Mouse (Mus musculus) intestine, postnatal 0 days (tissue): ENCODE measurements around the gene Dlst. TPM values are rescaled to one million over a fixed set of nuclear protein-coding genes. Genes with fewer than 3 reads are reported as not detected.

Source experiments
- ATAC-seq: fragments of 200-750 bp; cut with Nextera tagmentation; 2 replicates; pipeline ENCODE4 v1.8.0; 2017; ENCODE audit warnings: mild to moderate bottlenecking, moderate TSS enrichment, moderate library complexity
- H3K27ac ChIP-seq: fragments of 300-500 bp; sonication (generic); 2 replicates; pipeline ENCODE4 v1.5.1; 2014; ENCODE audit warnings: mild to moderate bottlenecking, low read depth, low read length, moderate library complexity
- H3K27me3 ChIP-seq: fragments of 300-500 bp; sonication (generic); replicated peaks from 2 replicates; pipeline ENCODE4 v1.6.1; 2014; ENCODE audit warnings: low read length, mixed read lengths; ENCODE audit not compliant: control insufficient read depth, insufficient read depth
- H3K36me3 ChIP-seq: fragments of 300-500 bp; sonication (generic); 2 replicates; pipeline ENCODE4 v1.6.1; 2014; ENCODE audit warnings: mild to moderate bottlenecking, moderate library complexity; ENCODE audit not compliant: control insufficient read depth, insufficient read depth
- H3K4me1 ChIP-seq: fragments of 300-500 bp; sonication (generic); replicated peaks from 2 replicates; pipeline ENCODE4 v1.6.1; 2014; ENCODE audit warnings: antibody characterized with exemption, low read length, mixed read lengths; ENCODE audit not compliant: control insufficient read depth, insufficient read depth
- H3K4me2 ChIP-seq: fragments of 300-500 bp; sonication (generic); replicated peaks from 2 replicates; pipeline ENCODE4 v1.6.1; 2014; ENCODE audit warnings: low read depth, mild to moderate bottlenecking, moderate library complexity
- H3K4me3 ChIP-seq: fragments of 300-500 bp; sonication (generic); 2 replicates; pipeline ENCODE4 v1.5.1; 2014; ENCODE audit warnings: low read depth, low read length
- H3K9ac ChIP-seq: fragments of 300-500 bp; sonication (generic); 2 replicates; pipeline ENCODE4 v1.6.1; 2014; ENCODE audit warnings: mild to moderate bottlenecking, low read depth, low read length
- H3K9me3 ChIP-seq: fragments of 300-500 bp; sonication (generic); 2 replicates; pipeline ENCODE4 v1.6.1; 2016; ENCODE audit warnings: mixed run types; ENCODE audit not compliant: control insufficient read depth
- CTCF ChIP-seq: sonication (generic); IDR thresholded peaks from 2 replicates; pipeline ENCODE4 v1.5.1; 2016; ENCODE audit warnings: low read depth, mild to moderate bottlenecking, control low read depth, antibody characterized with exemption, moderate library complexity
- WGBS: fragments of 180-500 bp; shearing (Covaris S2); extraction: QIAGEN DNeasy Blood & Tissue Kit; methylation state at CpG from one replicate; pipeline ENCODE4 v1.1.7; 2014; 5-methylcytosine and 5-hydroxymethylcytosine counted together
- polyA plus RNA-seq: library from polyadenylated mRNA; unstranded; fragments of >200 nt; fragmentation: Nextera tagmentation; extraction: Ambion mirVana; gene quantifications from 2 replicates; pipeline ENCODE4 v1.2.1, GENCODE M21; 2015

Dlst gene
- polyA plus RNA-seq, 1 experiment from 2014 or later, result 119 TPM

- Histone ChIP-seq H3K4me1 (no peaks in the 10 kb centered on the region), H3K36me3 (no peaks in the 10 kb centered on the region), H3K9me3 (no peaks in the 10 kb centered on the region), H3K27ac (no peak overlapping the region), H3K4me3 (no peak overlapping the region), H3K27me3 (no peaks in the 10 kb centered on the region), H3K9ac (no peak overlapping the region), H3K4me2 (no peak overlapping the region)
- no peak for TF ChIP-seq CTCF
- no peak for ATAC-seq
- 84% methylated on average over 5 of the region's 5 CpGs for WGBS
These were observed 9.0 kb upstream of the Dlst start for GRCm38 (mm10) chr12:85101521-85102106.

GRCm38 (mm10) chr12:85103096-85103495 lies 7.5 kb upstream of the Dlst start:
- no peak for TF ChIP-seq CTCF
- 43% methylated on average over 8 of the region's 8 CpGs for WGBS
- Histone ChIP-seq H3K4me3 (no peak overlapping the region), H3K36me3 (no peaks in the 10 kb centered on the region), H3K27ac (no peak overlapping the region), H3K9me3 (no peaks in the 10 kb centered on the region), H3K27me3 (no peaks in the 10 kb centered on the region), H3K9ac (no peak overlapping the region), H3K4me1 (no peaks in the 10 kb centered on the region), H3K4me2 (no peak overlapping the region)
- 0 out of 2 replicates have a peak, but pooled peaks have one; percentile 8 for ATAC-seq

DNA sequence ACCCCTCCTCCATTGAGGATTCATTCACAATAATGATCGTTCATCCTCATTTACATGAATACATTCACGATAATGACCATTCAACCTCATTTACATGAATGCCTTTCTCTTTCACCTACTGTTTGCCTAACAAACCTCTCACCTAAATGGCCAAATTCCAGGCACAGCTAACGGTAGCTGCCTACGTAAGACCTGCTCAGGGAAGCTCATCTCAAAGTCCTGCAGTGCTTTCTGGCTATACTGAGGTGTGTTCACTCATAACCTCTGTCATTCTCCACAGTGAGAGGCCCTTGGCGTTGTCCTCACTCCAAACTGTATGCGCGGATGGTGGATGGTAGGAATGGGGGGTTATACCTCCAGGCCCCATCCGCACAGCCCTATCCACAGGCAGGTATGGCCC lies 5.8 kb upstream of the Dlst start:
- Histone ChIP-seq H3K9ac (no peak overlapping the region), H3K4me3 (no peak overlapping the region), H3K9me3 (no peaks in the 10 kb centered on the region), H3K4me1 (0 out of 2 replicates have a peak, but pooled peaks cover 2% of the 10 kb centered on the region), H3K4me2 (no peak overlapping the region), H3K27me3 (no peaks in the 10 kb centered on the region), H3K27ac (no peak overlapping the region), H3K36me3 (no peaks in the 10 kb centered on the region)
- no peak for ATAC-seq
- WGBS, result 84% methylated on average over 8 of the region's 8 CpGs
- no peak for TF ChIP-seq CTCF

GRCm38 (mm10) chr12:85106292-85106691 lies 4.3 kb upstream of the Dlst start:
- 0 out of 2 replicates have a peak, but pooled peaks cover 5% of the 10 kb centered on the region for H3K4me1 ChIP-seq
- H3K4me2 ChIP-seq, result no peak overlapping the region
- H3K36me3 ChIP-seq, result no peaks in the 10 kb centered on the region
- 22% methylated on average over 8 of the region's 8 CpGs for WGBS
- no peaks in the 10 kb centered on the region for H3K27me3 ChIP-seq
- no peaks in the 10 kb centered on the region for H3K9me3 ChIP-seq
- H3K4me3 ChIP-seq, result no peak overlapping the region
- TF ChIP-seq CTCF, result no peak
- no peak overlapping the region for H3K9ac ChIP-seq
- no peak overlapping the region for H3K27ac ChIP-seq
- ATAC-seq, result no peak

GRCm38 (mm10) chr12:85108643-85109042 lies 2.0 kb upstream of the Dlst start:
- 0 out of 2 replicates have a peak, but pooled peaks cover 4% of the 10 kb centered on the region for H3K36me3 ChIP-seq
- WGBS, result 69% methylated on average over 3 of the region's 3 CpGs
- H3K4me2 ChIP-seq, result no peak overlapping the region
- no peak overlapping the region for H3K27ac ChIP-seq
- H3K4me1 ChIP-seq, result peaks cover 10% of the 10 kb centered on the region
- TF ChIP-seq CTCF, result no peak
- H3K9me3 ChIP-seq, result no peaks in the 10 kb centered on the region
- no peaks in the 10 kb centered on the region for H3K27me3 ChIP-seq
- H3K9ac ChIP-seq, result no peak overlapping the region
- no peak overlapping the region for H3K4me3 ChIP-seq
- ATAC-seq, result no peak

DNA sequence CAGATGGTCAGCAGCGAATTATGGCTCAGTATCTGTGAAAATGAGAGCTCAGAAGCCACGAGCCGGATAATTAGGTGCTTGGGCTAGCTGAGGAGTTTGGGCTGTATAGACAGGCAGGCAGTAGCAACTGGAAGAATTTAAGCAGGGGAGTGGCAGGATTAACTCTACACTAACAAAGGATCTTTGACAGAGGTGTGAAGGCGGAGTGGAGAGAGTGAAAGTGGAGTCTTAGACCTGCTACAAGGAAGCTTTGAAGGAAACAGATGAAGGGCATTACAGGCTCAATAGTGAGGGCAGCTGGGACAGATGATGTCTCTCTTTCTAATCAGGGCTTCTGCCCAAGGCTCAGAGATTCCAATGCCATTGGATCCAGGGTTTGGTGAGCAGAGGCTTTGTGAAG lies 1.2 kb upstream of the Dlst start:
- Histone ChIP-seq H3K27ac (no peak overlapping the region), H3K9ac (no peak overlapping the region), H3K36me3 (0 out of 2 replicates have a peak, but pooled peaks cover 4% of the 10 kb centered on the region), H3K4me3 (no peak overlapping the region), H3K4me1 (peaks cover 10% of the 10 kb centered on the region), H3K4me2 (peak overlapping the region; percentile 87; the same call in 1 of the 2 replicates), H3K27me3 (no peaks in the 10 kb centered on the region), H3K9me3 (no peaks in the 10 kb centered on the region)
- no peak for TF ChIP-seq CTCF
- no peak for ATAC-seq
- WGBS, result 56% methylated on average over 4 of the region's 4 CpGs
